Mouse (Mus musculus) lung, adult 18-20 months (tissue): ENCODE results near the gene Olfr648.

Experiments used
- DNase-seq, 2 experiments: peaks; one replicate each; pipeline ENCODE4 v3.0.0; 2022; ENCODE audit warnings: mixed read lengths in 2 of 2

Gene Olfr648

DNA sequence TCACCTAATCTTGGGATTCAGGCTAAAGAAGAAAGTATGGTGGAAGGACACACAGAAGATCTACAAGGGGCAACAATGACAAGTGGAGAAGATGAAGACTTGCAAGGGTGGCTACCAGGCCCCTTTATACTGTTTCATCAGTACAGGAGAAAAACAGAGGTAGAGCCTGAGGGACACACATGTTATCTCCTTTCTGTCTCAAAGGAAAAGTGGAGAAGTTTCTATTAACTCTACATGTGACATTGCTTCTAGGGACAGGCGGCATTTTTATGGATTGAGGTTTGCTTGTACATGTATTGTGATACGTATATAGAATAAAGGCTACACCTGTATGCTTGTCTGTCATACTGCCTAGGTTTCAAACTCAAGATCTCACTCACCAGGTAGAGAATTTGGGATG lies at the start of gene Olfr648:
Gene Olfr648, minus strand, starts transcription at position 101 of the 400 bp plus-strand sequence.
- DNase-seq: no peak

DNA sequence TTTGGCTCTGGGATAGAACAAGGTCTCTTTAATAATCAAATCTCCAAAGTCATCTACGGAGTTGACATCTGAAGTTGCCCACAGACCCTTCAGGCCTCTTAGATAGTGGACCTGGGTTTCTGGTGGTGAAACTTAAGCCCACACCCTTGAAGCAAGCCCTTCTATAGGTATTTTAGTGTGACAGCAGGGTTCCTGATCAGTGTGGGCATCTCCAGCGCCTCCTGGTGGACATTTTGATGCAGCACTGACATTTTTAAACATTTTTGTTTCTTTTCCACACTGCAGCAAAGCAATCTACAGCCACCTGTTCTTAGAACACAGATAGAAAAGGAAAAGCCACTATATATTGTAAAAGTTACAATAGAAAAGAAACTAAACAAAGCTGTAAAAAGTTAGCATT lies 48.0 kb upstream of the Olfr648 start:
- peak; percentile 20 to 24 for DNase-seq

DNA sequence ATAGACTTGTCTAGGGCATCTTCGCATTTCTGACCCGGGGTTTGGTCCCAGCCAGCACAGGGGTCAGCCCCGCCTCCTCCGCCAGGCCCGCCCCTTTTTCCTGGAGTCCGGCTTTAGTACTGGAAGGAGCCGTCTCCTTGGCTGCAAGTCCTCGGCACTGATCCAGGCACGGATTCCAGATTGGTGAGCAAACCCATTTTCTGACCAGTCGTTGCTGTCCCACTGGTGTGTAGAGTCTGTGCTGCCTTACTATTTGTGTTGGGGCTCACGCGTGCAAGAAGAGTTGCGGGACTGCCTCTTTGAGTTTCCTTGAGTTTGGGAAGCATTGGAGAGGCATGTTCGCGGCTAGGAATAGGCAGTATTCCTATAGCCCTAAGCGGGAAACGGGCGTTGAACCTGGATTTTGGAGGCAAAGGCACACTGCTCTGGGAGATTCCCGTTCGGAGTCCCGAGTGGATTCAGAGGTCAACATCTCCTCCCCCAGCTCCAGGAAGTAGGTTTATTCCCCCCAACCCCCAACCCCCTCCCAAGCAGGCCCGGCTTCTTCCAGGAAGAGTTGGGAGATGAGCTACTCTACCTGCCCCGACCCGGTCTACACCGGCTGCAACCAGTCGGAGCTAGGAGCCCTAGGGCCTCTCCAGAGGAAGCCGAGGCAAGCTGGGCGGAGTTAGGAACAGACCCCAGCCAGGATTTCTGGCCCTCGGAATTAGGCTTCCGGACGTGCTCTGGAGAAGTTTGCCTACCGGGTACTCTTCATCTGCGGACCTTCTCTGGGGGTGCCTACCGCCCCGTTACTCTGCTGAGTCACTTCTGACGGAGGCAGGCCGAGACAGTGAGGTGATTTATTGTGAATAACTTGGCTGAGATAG lies 35.7 kb upstream of the Olfr648 start, which contains the start of gene Trim6:
Gene Trim6, plus strand, starts transcription at position 93 of the 869 bp plus-strand sequence.
- DNase-seq: peak; percentile 88 to 92

DNA sequence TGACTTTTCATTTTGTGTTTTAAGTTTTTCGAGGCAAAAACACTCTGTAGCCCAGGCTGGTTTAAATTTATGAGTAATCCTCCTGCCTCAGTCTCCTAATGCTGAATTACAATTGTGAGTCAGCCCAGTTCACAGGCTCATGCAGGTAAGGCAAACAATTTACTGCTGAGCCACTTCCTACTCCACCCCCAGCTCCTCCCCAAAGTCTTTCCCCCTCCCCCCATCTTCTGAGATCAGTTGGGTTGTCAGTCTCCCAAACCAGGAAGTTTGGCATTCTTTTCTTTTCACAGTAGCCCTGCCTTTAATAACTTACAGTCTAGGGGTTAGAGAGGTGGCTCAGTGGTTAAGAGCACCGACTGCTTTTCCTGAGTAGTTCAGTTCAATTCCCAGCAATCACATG lies 34.7 kb upstream of the Olfr648 start:
- peak in 1 of 2 experiments; percentile 5 for DNase-seq

DNA sequence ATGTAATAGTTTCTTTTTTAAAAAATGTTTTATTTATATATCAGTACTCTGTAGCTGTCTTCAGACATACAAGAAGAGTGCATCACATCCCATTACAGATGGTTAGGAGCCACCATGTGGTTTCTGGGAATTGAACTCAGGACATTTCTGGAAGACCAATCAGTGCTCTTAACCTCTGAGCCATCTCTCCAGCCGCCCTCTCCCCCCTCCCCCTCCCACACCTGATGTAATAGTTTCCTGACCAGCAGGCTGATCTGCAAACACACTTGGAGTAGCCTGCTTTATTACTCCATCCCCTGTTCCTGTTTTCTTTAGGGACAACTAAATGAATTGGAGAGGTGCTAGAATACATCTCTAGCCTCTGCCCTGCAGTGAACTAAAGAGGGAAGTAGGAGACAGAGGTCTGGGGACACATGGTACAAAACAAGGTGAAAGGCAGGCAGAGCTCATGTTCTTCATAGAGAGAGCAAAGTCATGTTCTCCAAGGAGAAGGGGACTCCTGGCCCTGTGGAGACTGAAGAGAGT lies 32.9 kb upstream of the Olfr648 start:
- no peak for DNase-seq

DNA sequence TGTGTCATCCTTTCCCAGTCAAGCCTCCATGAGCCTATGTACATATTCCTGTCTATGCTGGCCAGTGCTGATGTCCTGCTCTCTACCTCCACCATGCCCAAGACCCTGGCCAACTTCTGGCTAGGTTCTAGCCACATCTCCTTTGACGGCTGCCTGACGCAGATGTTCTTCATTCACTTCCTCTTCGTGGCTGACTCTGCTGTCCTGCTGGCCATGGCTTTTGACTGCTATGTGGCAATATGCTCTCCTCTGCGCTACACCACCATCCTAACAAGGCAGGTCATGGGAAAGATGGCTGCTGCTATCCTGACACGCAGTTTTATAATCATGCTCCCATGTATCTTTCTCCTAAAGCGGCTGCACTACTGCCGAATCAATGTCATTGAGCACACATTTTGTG lies 23.0 kb upstream of the Olfr648 start:
- peak; percentile 12 to 15 for DNase-seq

DNA sequence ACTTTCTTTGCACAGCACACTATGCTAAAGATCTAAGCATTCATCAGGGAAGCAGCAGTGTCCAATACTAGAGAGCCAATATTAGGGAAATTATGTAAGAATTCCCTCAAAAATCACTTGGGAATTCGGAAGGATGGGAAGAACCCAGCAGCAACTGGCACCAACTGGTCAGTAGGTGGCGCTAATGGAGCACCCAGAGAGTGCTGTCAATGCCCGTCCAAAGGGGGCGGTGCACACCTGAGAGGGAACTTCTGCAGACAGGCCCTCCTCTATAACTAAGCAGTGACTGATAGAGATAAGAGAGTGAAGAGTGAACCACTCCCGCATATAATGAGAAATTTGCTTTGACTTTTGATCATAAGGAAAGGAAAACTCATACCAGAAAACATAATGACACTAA lies 16.6 kb upstream of the Olfr648 start:
- peak; percentile 69 to 74 for DNase-seq

DNA sequence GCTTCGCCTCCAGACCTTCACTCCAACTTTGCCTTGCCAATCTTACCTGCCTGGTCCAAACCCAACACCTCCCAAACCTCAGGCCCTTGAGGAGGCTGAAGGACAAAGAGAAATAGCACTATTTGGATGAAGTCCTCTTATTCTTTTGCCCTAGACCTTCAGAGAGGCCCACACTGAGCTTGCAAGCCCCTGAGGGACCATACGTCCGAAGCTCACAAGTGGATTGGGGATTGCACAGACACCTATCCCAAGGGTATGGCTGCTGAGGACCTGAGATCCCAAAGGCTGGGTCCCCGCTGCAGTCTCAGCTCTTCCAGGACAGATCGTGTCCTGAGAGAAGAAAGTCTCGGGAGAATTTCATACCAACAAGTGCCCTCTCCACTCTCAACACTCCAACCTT lies 12.7 kb upstream of the Olfr648 start, which contains the start of gene Olfr649:
Gene Olfr649, minus strand, starts transcription at position 101 of the 400 bp plus-strand sequence.
- DNase-seq: no peak

DNA sequence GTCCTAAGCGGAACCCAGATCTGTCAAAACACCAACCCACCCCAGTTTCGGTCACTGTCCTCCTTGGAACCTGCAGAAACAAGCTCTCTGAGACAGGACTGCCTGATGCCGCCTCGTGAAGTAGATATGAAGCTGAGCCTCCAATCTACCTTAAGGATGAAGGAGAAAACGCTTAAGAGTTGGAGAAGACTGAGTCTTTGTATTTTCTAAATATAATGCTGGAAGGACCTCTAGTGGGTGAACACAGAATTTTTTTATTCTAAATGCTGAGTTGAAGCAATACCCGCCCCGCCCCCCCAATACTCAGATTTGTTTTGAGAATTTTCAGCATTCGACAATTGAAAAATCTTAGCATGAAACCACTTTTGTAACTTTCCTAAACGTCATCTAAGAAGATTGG lies 8.1 kb upstream of the Olfr648 start:
- DNase-seq: no peak

DNA sequence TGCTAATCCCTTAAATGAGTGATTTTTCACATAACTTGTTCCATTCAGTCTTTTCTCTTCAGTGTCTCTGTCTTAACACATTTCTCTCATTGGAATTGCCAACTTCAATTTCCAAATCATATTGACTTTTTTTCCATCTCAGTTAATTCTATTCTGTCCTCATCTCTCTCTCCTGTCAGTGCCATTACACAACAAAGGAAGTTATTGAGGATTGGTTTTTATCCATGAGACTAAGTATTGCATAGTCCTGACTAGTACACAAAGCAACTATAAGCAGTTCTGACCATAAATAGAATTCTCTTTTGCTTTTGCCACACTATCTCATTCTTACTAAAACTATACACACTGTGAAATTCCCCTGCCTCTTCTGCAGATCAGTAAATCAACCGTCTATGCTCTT lies 4.1 kb downstream of the Olfr648 start:
- no peak for DNase-seq

DNA sequence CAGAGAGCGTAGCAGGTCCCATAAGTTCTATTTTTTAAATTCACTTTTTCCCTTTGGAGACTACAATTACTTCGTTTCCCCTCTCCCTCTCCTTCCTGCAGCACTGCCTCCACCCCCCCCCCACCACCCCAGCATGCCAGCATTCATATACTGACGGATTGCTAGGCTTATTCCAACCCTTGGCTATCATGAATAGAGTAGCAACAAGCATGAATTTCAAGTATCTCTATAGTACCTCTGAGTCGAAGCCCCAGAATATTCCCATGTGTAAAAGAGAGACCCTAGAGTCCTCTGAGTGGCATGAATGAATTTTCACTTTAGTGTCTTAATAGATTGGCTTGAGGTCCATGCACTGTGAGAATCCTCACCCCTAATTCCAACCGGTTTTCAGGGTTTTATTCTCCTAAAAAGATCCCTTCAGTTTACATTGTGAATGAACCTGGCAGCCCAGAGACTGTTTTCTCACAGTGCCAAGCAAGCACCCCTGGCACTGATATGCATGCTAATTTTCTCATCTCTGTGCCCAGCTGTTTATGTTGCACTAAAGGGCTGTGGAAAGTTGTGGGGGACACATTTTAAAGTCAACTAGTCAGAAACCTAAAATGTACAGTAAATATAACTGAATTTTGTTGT lies 4.7 kb downstream of the Olfr648 start:
- DNase-seq: no peak

DNA sequence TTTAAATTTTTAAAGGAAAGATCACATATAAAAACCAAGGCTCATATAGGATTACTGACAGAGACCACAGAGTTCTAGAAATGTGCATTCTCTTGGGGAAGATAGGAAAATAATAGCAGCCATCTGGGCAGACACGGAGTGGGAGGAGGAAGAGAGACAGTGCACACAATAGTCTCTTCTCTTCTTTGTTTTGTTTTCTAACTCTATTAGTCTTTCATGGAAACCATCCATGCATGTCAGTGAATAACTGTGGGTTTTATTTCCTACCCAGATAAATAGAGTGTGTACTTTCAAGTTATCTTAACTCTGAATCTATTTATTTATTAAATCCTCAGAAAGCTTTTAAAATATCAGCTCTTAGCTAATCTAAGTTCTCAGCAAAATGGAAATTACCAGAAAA lies 8.1 kb downstream of the Olfr648 start:
- no peak for DNase-seq

DNA sequence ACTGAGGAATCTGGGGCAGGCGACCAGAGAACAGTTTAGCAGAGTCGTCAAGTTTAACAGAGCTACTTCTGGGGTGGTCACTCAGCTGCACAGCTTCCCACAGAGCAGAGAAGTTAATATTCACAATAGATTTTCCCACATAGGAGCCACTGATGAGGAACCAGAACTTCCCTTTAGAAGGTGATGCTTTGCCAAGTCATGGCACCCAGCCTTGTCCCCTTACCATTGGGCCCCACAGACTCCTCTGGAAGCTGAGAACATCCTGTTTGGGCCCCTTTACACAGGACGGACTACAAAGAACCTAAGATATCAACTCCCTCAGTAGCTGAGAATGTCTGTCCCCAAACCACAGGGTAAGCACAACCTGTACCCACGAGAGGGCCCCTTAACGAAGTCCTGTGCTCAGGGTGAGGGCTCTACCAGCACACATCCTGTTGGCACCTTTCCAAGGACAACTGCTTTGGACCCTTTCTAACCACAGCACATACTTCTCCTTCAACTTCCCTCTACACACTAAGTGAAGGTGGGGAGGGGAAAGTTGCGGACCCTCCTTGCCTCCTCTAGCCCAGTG lies 13.5 kb downstream of the Olfr648 start:
- DNase-seq: no peak

DNA sequence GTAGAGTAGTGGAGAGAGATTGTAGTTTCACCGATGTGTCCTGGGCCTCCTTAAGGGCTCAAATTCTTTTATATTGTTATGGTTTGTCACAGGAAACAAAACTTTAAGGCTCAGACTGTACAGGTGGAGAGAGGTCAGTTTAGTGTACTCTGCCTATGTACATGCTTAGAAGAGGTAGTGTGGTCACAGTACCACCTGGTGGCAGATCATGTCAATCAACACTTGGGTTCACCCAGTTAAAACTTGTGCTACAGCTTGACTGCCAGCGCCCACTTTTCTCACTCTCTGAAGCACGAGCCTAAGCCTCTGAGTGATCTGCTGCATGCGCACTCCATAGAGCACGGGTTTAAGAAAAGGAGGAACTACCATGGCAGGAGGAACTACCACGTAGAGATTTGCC lies 16.1 kb downstream of the Olfr648 start:
- DNase-seq: no peak

DNA sequence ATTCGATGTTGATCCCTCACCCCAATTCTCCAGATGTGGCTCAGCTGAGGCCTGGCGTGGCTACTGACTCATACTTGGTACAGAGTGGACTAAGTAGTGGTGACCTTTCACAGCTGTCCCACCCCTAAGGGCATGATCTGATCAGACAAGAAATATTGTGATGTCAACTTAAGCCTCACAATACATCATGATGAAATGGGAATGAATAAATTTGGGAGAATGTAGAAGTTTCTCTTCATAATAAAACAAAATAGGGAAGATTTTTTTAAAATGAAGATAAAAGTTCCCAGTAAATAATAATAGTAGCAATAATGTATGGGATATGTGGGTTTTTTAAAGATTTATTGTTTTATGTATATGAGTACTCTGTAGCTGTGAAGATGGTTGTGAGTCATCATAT lies 32.7 kb downstream of the Olfr648 start, which contains the start of gene Ubqlnl:
Gene Ubqlnl, minus strand, starts transcription at position 101 of the 400 bp plus-strand sequence.
- DNase-seq: no peak

DNA sequence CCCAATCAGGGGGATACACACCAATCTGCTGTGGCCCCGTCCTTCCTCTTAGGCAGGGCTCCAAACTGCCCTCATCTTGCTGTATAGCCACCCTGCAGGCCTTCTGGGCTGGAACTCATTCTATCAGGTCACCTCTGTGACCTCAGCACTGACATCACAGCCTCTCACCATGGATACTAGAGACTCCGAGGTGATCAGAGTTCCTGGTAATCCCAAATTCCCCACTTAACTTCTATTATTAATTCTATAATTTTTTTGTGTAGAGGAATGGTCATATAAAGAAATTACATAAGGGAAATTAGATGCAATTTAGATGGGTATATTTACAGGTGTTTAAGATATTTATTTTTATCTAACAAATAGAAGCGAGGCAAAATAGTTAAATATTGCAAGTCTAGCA lies 40.0 kb downstream of the Olfr648 start, which contains the start of gene Ubqln3:
Gene Ubqln3, minus strand, starts transcription at position 101 of the 400 bp plus-strand sequence.
- DNase-seq: no peak

DNA sequence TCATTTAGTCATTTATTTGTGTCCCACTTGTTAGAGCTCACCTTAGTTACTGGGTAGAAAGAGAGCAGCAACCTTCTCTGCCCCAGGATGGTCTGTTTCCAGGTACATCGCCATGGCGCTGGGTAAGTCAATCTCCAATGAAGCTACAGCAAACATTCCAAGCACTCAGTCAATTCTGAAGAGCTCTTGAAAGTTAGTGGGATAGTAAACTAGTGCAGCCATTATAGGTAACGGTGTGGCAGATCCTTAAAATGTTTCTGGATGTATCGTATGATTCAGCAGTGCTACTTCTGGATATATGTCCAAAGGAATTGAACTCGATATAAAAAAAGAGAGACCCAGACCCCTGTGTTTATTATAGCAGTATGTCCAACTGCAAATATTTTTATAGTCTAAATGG lies 45.9 kb downstream of the Olfr648 start, which contains the start of gene Olfr643:
Gene Olfr643, minus strand, starts transcription at position 101 of the 400 bp plus-strand sequence.
- no peak for DNase-seq

DNA sequence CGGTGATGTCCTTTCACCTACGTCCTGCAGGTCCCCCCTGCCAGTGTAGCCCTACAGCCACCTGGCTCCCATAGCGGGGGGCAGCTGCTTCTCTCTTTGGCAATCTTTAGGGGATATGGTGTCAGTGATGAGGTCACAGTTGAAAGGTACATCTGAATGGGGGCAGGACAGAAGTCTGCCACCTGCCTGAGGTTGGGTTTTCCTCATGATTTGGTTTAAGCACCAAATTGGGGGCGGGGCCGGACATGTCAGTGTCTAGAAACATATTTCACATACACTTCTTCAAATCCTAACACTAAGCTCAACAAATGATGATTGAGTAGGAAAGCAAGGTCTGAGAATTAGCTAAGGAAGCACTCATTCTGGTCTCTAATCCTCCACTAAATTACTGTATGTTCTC lies 53.5 kb downstream of the Olfr648 start, which contains the start of gene Ubqln5:
Gene Ubqln5, minus strand, starts transcription at position 101 of the 400 bp plus-strand sequence.
- DNase-seq: no peak
